Mouse (Mus musculus) kidney, postnatal 36 days (tissue): ENCODE measurements at regions not wholly inside any gene's neighbourhood (a gene's known extent, or its start where the extent isn't known, plus 50 kb on each side); places are given as distances from the start of the nearest gene placed in this dataset.

Experiments
- DNase-seq, 2 experiments: peaks; one replicate each; pipeline ENCODE4 v3.0.0; 2021 to 2022; ENCODE audit warnings: mixed read lengths in 2 of 2

DNA sequence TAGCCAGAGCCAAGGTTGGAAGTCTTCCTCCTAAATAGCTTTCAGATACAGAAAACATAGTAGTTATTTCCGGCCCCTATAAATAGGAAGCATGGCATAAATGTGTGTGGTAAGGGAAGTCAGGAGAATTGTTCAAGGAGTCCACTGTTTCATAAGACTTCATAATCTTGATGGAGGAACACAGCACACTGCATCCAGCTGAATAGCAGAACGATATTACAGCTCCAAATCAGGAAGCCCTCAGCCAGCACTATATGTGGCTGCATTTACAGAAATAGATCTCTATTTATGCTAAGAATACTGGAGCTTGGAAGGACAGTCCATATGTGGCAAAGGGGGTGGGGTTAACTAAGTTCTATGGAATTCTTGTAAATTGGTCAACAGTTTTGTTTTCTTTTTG is 371.1 kb downstream of the Elavl2 start:
- DNase-seq: no peak

DNA sequence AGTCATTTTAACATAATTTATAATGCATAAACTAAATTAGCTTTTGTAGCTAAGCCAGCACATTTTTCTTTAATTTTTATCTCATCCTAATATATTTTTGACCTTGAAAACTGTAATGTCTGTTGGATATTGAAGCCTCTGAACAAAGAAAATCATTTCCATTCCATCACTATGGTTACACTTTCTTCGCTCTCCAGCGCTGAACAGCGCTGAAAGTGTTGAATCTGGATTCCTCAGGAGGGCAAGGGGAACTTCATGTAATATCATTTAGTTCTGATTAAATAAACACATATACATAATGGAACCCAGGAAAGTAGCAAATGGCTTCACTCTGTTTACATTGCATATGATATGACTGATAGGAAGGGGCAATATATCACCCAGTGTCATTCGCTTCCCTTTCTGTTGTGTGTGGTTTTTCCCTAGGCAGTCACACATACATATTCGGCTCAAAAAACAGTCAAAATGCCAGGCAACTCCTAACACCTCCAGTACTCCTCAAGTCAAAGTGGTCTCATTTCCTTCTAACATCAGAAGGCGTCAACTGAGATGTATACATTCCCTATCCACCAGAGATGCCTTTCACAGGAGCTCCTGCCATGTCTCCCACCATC is 372.5 kb downstream of the Elavl2 start:
- no peak for DNase-seq

- no peak for DNase-seq
Observed at GRCm38 (mm10) chr4:90996388-90997092, 404.0 kb downstream of the Elavl2 start.

GRCm38 (mm10) chr4:90964658-90965057 is 435.9 kb downstream of the Elavl2 start:
- no peak for DNase-seq

DNA sequence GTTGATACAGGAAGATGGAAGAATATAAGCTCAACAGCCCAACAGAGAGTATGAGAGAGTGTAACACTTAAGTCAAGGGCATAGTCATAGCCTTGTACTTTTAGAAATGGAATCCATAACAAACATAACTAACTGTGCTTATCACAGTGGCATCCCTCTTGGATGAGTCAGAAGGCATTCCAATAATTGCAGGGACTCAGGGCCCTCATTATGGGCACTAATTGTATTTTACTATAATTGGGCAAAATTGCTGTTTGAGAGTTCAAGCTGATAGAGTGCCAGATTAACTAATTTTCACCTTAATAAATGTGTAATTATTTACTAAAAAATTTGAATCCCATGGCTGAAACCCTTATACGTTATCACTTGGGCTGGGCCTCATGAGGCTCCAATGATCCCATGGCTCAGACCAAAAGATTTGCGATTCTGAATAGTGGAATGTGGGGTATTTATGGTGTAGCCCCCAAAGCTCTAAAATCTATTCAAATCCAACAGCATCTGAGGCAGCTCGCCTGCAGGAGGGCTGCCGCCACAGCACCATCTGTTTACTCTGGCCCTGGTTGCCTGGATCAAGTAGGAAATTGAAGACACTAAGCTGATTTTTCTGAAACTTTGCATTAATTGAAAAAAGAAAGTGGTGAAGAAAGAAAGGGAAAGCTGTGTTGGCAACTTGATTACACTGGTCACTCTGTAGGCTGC is 456.7 kb downstream of the Elavl2 start:
- DNase-seq: no peak

GRCm38 (mm10) chr4:90917312-90918107 is 483.1 kb downstream of the Elavl2 start:
- no peak for DNase-seq

DNA sequence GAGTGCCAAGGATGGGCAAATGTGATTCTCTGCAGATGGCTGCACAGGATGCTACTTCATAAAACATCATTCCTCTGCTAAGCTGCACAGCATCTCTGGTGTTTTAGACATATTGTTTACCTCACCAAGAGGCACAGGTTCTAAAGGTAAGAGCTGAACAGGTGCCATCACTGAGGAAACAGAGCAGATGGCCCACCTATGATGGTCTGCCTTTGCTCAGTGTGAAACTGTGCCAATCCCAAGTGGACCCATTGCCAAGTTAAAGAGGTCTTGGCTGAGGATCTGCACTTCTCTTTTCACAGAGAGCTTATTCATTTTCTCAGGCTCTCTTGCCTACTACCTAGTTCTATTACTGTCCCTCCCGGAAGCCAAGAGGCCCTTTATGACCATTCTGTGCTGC is 494.3 kb downstream of the Elavl2 start:
- DNase-seq: no peak

DNA sequence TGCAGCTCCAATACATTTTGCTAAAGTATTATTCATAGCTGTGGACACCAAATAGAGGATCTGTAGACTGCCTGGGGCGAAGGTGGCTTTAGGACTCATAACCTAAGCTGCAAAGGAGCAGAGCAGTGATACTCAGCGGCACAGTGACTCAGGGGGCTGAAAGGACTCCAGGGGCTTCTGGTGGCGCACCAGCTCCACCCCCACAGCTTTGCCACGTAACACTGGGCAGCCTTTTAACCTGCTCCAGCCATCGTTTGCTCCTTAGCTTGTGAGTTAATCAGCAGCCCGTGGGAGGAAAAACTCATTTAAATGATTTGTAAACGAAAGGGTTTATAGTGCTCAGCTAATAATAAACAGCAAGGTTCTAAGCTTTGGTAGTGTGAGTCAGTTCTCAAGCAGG is 532.4 kb downstream of the Elavl2 start:
- peak in 1 of 2 experiments; percentile 1 for DNase-seq

GRCm38 (mm10) chr4:90860854-90861253 is 539.7 kb downstream of the Elavl2 start:
- peak in 1 of 2 experiments; percentile 34 for DNase-seq

DNA sequence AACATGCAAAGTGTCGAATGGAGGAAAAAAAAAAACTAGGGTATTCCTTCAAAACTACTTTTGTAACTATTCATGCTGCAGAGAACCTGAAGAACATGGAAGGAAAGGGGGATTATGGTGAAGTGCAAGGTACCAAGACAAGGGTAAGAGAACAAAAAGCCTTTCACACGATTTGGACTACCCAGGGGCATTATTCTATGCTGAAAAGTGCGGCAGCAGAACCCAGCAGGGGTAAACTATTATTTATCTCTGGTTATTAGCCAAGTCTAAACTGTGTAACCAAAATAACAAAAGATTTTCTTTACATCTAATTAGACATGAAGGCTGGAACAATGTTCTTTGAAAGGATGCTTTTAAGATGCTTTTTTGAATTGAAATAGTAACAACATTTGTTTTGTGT is 560.8 kb downstream of the Elavl2 start:
- DNase-seq: no peak

DNA sequence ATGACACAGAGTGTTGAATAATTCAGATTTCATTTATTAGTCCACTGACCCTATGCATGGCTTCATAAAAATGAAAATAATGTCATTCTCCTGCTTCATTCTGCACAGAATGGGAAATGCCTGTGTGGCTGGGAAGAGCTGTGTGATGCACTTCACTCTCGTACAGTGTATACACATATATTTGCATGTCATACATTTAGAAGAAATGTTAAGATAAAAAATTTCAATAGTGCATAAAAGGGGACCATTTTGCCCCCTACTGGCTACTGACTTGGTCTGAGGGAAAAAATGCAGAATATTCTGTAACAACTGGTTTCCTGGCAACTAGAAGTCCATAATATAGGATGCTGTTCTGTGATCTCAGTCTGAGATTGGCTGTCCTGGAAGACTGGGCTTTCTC is 580.5 kb downstream of the Zfp352 start:
- DNase-seq: no peak

DNA sequence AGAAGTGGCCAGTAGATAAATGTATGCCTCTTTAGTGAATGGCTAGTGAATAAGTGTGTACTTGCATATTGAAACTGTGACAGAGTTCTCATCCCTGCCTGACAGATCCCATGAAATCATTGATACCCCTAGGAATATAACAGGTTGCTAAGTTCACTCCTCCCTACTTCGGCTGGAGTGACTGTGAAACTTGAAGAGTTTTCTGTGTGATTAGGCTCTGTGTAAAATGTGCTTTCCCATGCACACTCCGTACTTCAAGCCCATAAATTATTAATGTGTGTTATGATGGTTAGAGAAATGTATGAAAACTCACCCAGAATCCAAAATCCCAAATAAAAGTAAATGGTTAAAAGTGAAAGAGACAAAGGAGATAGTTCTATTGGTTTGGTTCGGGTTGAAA is 580.0 kb downstream of the Zfp352 start:
- no peak for DNase-seq

GRCm38 (mm10) chr4:90797472-90797871 is 578.9 kb downstream of the Zfp352 start:
- no peak for DNase-seq
